Mouse (Mus musculus) c-Kit-negative CD71-positive TER-119-positive erythroid progenitor cells, embryonic 14.5 days (primary cell): Measurements from ENCODE around the gene Nphp3.

Experiments used
- DNase-seq: peaks from one replicate; pipeline ENCODE4 v3.0.0-alpha.2; 2013; ENCODE audit warnings: low read depth, low spot score

Nphp3 gene

DNA sequence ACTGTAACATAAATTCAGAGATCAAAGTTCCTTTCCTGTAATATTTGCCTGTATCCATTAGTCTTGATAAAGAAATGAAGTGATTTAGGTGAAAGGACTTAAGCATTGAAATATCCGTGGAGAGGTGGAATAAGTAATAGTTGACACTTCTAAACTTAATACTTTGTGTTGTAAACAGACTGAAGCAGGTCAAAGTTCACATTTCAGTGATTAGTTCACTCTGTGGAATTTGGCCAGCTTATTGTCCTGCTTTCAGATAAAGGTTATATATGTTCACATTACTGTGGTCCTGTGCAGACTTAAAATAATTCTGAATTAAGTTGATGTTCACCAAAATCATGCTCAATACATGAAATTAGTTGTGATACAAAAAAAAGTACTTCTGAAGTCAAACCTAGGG is 62.2 kb downstream of the Nphp3 start:
- DNase-seq = no peak

DNA sequence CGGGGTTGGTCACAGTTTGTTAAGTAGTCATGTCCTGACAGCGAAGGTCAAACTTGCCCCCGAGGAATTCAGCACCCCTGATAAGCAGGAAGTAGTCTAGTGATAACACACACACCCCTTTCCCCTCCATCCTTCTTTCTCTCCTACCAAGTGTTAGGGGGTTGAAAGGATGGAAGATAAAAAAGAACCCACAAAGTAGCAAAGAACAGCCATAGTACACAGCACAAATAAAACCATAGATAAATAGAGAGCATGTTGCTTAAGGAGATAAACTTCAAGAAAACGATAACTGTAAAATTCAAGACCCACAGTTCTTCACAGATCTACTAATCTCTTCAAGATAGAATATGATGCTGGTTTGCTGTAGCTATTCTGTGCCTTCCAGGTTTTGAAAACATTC is 67.9 kb downstream of the Nphp3 start:
- no peak for DNase-seq

DNA sequence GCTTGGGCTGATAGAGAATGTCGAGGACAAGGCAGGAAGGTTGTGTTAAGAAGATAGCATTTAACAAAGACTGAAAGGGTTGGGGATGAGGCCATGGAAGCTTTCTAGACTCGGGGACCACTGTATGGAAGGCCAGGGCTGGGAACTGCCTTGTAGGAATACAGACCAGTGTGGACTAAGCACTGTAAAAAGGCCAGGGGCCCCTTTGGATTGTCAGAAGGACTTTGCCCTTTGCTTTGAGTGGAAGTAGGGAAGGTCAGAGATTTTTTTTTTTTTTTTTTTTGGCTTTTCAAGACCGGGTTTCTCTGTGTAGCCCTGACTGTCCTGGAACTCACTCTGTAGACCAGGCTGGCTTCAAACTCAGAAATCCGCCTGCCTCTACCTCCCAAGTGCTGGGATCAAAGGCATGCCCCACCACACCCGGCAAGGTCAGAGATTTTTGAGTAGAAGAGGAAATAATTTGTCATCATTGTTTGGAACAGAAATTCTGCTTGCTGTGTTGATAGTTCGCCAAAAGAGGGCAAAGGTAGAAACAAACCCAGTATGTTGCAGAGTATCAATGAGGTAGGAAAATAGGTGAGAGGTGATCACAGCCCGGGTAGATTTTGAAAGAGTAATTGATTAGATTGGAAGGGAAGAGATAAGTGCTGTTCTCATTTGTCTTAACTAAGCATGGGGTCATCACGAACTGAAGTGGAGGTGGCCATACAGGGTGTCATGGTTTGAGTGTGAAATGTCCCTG is 68.7 kb downstream of the Nphp3 start:
- no peak for DNase-seq

GRCm38 (mm10) chr9:104075808-104076207 is 73.5 kb downstream of the Nphp3 start:
- DNase-seq = no peak

DNA sequence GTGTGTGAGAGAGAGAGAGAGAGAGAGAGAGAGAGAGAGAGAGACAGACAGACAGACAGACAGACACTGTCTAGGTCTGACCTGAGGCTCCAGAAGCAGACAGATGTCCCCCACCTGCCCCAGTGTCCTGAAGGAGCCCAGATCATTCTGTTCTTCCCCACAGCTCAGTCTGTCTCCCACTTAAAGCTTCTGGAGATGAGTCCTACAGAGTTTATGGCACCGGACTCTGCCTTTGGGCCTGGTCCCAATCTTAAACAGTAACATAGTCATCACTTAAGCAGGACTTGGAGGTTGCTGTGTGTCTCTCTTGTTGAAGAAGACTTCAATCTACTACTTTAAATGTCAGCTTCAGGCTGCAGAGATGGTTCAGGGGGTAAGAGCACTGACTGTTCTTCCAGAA is 76.4 kb downstream of the Nphp3 start:
- no peak for DNase-seq

DNA sequence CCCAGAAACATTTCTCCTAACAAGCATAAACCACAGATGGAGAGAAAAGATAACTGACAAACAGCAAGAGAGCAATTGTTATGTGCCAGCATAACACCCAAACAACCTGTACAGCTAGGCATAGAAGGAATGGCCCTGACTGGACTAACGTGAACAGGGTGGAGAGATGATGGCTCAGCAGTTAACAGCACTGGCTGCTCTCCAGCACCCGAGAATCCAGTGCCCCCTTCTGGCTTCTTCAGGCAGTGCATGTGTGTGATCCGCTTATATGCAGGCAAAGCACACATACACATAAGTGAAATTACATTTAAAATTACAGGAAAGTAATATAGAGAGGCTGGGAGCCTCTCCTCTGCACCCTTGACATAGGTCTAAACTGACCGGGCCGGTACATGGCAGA is 77.0 kb downstream of the Nphp3 start:
- DNase-seq = no peak

GRCm38 (mm10) chr9:104080038-104080437 is 77.7 kb downstream of the Nphp3 start:
- DNase-seq = no peak

GRCm38 (mm10) chr9:104085730-104086429 is 83.5 kb downstream of the Nphp3 start:
- no peak for DNase-seq

DNA sequence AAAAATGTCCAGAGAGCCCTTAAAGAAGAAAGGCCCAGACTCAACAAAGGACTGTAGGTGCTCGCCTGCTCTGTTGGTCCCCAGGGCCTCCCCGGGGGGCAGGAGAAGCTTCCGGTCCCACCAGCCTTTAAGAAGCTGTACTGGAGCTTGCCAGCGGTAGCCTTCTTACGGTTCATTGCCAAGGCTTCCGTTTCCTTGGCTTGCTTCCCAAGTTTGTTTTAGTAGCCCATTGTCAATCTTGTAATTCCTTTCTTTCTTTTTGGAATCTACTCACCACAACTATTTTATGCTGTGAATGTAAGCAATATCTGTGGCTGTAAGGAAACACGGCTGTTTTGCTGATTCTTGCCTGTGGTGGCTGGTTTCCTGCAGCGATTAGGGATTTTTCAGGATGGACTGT is 86.2 kb downstream of the Nphp3 start:
- DNase-seq = no peak

DNA sequence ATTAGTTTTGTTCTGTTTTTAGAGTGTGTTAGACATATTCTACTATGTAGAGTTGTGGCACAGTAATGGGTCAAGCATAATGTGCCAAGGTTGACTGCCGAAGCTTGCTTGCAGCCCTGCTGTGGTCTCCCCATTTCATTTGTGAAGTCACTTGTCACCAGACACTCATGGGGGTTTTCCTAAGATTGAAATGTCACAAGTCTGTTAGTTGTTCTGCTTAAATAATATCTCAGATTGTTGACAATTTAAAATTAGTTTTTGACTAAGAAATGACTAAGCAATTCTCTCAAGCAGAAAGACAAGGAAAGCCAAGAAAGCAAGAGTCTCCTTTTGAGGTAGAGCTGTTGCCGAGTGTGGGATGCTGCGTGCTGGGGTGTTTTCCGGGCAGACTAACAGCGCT is 90.6 kb downstream of the Nphp3 start:
- no peak for DNase-seq
